Mouse (Mus musculus) forebrain, embryonic 13.5 days (tissue): ENCODE measurements around the gene Gcc2. TPM values are rescaled to one million over a fixed set of nuclear protein-coding genes. Genes with fewer than 3 reads are reported as not detected.
"Not testable (repeated sequence)": the region's sequence is repeated elsewhere in the genome, so short reads cannot be mapped to it uniquely, and the experiment has no call there.

ENCODE experiments used
- ATAC-seq: fragments of 200-750 bp; cut with Nextera tagmentation; 2 replicates; pipeline ENCODE4 v1.8.0; 2017
- H3K27ac ChIP-seq: fragments of 300-500 bp; sonication (generic); 2 replicates; pipeline ENCODE4 v1.5.1; 2015; ENCODE audit warnings: inconsistent platforms, mild to moderate bottlenecking, moderate library complexity
- H3K27me3 ChIP-seq: fragments of 300-500 bp; sonication (generic); 2 replicates; pipeline ENCODE4 v1.6.1; 2015; ENCODE audit warnings: mild to moderate bottlenecking, inconsistent platforms
- H3K36me3 ChIP-seq: fragments of 300-500 bp; sonication (generic); 2 replicates; pipeline ENCODE4 v1.6.1; 2015; ENCODE audit warnings: mild to moderate bottlenecking, inconsistent platforms; ENCODE audit not compliant: poor library complexity, severe bottlenecking
- H3K4me1 ChIP-seq: fragments of 300-500 bp; sonication (generic); 2 replicates; pipeline ENCODE4 v1.6.1; 2015; ENCODE audit warnings: inconsistent platforms
- H3K4me2 ChIP-seq: fragments of 300-500 bp; sonication (generic); 2 replicates; pipeline ENCODE4 v1.6.1; 2015; ENCODE audit warnings: inconsistent platforms, mild to moderate bottlenecking, moderate library complexity
- H3K4me3 ChIP-seq: fragments of 300-500 bp; sonication (generic); 2 replicates; pipeline ENCODE4 v1.5.1; 2015; ENCODE audit warnings: mild to moderate bottlenecking, inconsistent platforms
- H3K9ac ChIP-seq: fragments of 300-500 bp; sonication (generic); 2 replicates; pipeline ENCODE4 v1.6.1; 2015; ENCODE audit warnings: mild to moderate bottlenecking, inconsistent platforms
- H3K9me3 ChIP-seq: fragments of 300-500 bp; sonication (generic); replicated peaks from 2 replicates; pipeline ENCODE4 v1.6.1; 2016; ENCODE audit warnings: inconsistent platforms
- WGBS: fragments of 180-500 bp; shearing (Covaris S2); methylation state at CpG from one replicate; pipeline ENCODE4 v1.1.7; 2015; 5-methylcytosine and 5-hydroxymethylcytosine counted together
- polyA plus RNA-seq: library from polyadenylated mRNA; unstranded; fragments of >200 nt; fragmentation: Nextera tagmentation; extraction: Ambion mirVana; gene quantifications from 2 replicates; pipeline ENCODE4 v1.2.1, GENCODE M21; 2015

Gcc2 gene
- polyA plus RNA-seq, 1 experiment from 2014 or later, result 86.7 TPM

- H3K4me3 ChIP-seq, H3K4me2 ChIP-seq, H3K36me3 ChIP-seq, H3K9me3 ChIP-seq, H3K27me3 ChIP-seq, H3K4me1 ChIP-seq, H3K9ac ChIP-seq, H3K27ac ChIP-seq, ATAC-seq: not testable (repeated sequence)
- 93% methylated on average over 2 of the region's 2 CpGs for WGBS
Observed at GRCm38 (mm10) chr10:58221571-58221970, 33.7 kb upstream of the Gcc2 start.

GRCm38 (mm10) chr10:58223161-58223560 is 32.1 kb upstream of the Gcc2 start:
- not testable (repeated sequence) for H3K4me2 ChIP-seq, ATAC-seq
- 89% methylated on average over 4 of the region's 6 CpGs for WGBS

GRCm38 (mm10) chr10:58223972-58224805 is 31.1 kb upstream of the Gcc2 start:
- H3K27ac ChIP-seq, H3K27me3 ChIP-seq, H3K4me2 ChIP-seq, H3K9ac ChIP-seq, H3K9me3 ChIP-seq, H3K36me3 ChIP-seq, ATAC-seq, H3K4me1 ChIP-seq, H3K4me3 ChIP-seq: not testable (repeated sequence)
- WGBS, result 86% methylated on average over 31 of the region's 31 CpGs

More at GRCm38 (mm10) chr10:58223161-58223560, 32.1 kb upstream of the Gcc2 start:
- H3K27me3 ChIP-seq, H3K4me1 ChIP-seq, H3K9me3 ChIP-seq, H3K36me3 ChIP-seq, H3K27ac ChIP-seq, H3K4me3 ChIP-seq, H3K9ac ChIP-seq: not testable (repeated sequence)

- H3K4me3 ChIP-seq, result not testable (repeated sequence)
Observed at GRCm38 (mm10) chr10:58224827-58225785, 30.2 kb upstream of the Gcc2 start, which contains the start of gene AW822073. Gene AW822073 (minus strand): TSS chr10:58224930.

GRCm38 (mm10) chr10:58226357-58226756 is 28.9 kb upstream of the Gcc2 start:
- ATAC-seq, H3K36me3 ChIP-seq, H3K4me2 ChIP-seq, H3K4me3 ChIP-seq, H3K9me3 ChIP-seq, H3K27me3 ChIP-seq, H3K27ac ChIP-seq, H3K9ac ChIP-seq, H3K4me1 ChIP-seq: not testable (repeated sequence)
- WGBS, result 75% methylated on average over 4 of the region's 4 CpGs

More at GRCm38 (mm10) chr10:58224827-58225785, 30.2 kb upstream of the Gcc2 start, which contains the start of gene AW822073:
- H3K36me3 ChIP-seq, H3K9me3 ChIP-seq, H3K9ac ChIP-seq, ATAC-seq, H3K27ac ChIP-seq, H3K27me3 ChIP-seq, H3K4me1 ChIP-seq, H3K4me2 ChIP-seq: not testable (repeated sequence)
- WGBS, result 86% methylated on average over 18 of the region's 18 CpGs

GRCm38 (mm10) chr10:58227798-58228197 is 27.5 kb upstream of the Gcc2 start:
- H3K4me3 ChIP-seq, H3K27me3 ChIP-seq: not testable (repeated sequence)
- WGBS, result 79% methylated on average over 3 of the region's 6 CpGs

GRCm38 (mm10) chr10:58230021-58230420 is 25.3 kb upstream of the Gcc2 start:
- WGBS, result 53% methylated on average over 3 of the region's 3 CpGs
- not testable (repeated sequence) for H3K27me3 ChIP-seq, H3K36me3 ChIP-seq, ATAC-seq, H3K4me1 ChIP-seq, H3K4me2 ChIP-seq, H3K27ac ChIP-seq, H3K4me3 ChIP-seq, H3K9ac ChIP-seq
- peaks cover 19% of the 10 kb centered on the region for H3K9me3 ChIP-seq

More at GRCm38 (mm10) chr10:58227798-58228197, 27.5 kb upstream of the Gcc2 start:
- not testable (repeated sequence) for H3K27ac ChIP-seq, H3K4me1 ChIP-seq, H3K36me3 ChIP-seq, H3K4me2 ChIP-seq, H3K9ac ChIP-seq, ATAC-seq
- peaks cover 19% of the 10 kb centered on the region for H3K9me3 ChIP-seq

GRCm38 (mm10) chr10:58231088-58231487 is 24.2 kb upstream of the Gcc2 start:
- H3K4me3 ChIP-seq, H3K9ac ChIP-seq, H3K4me1 ChIP-seq, H3K4me2 ChIP-seq, H3K36me3 ChIP-seq, H3K27ac ChIP-seq, H3K27me3 ChIP-seq: not testable (repeated sequence)
- 85% methylated on average over 5 of the region's 7 CpGs for WGBS
- peak; percentile 49 for ATAC-seq
- peaks cover 23% of the 10 kb centered on the region for H3K9me3 ChIP-seq

- 88% methylated on average over 35 of the region's 35 CpGs for WGBS
- H3K4me3 ChIP-seq, H3K4me1 ChIP-seq, H3K27me3 ChIP-seq, H3K27ac ChIP-seq, H3K4me2 ChIP-seq, H3K36me3 ChIP-seq, H3K9ac ChIP-seq: not testable (repeated sequence)
- ATAC-seq, result peak; percentile 84
- H3K9me3 ChIP-seq, result peaks cover 24% of the 10 kb centered on the region
Observed at GRCm38 (mm10) chr10:58231779-58232640, 23.3 kb upstream of the Gcc2 start.

- H3K9ac ChIP-seq, H3K27ac ChIP-seq, H3K4me1 ChIP-seq, H3K4me3 ChIP-seq, H3K27me3 ChIP-seq, H3K36me3 ChIP-seq, H3K4me2 ChIP-seq: not testable (repeated sequence)
- peaks cover 24% of the 10 kb centered on the region for H3K9me3 ChIP-seq
- peak; percentile 43 for ATAC-seq
- WGBS, result 80% methylated on average over 6 of the region's 8 CpGs
Observed at GRCm38 (mm10) chr10:58232641-58232969, 22.7 kb upstream of the Gcc2 start, which contains the start of gene Duxf3. Gene Duxf3 (minus strand): TSS chr10:58232675.

- not testable (repeated sequence) for H3K4me1 ChIP-seq, H3K27me3 ChIP-seq, H3K36me3 ChIP-seq, H3K27ac ChIP-seq, H3K4me3 ChIP-seq, H3K9ac ChIP-seq, H3K4me2 ChIP-seq
- peak; percentile 44 for ATAC-seq
- 78% methylated on average over 10 of the region's 10 CpGs for WGBS
- peaks cover 24% of the 10 kb centered on the region for H3K9me3 ChIP-seq
Observed at GRCm38 (mm10) chr10:58233054-58233739, 22.1 kb upstream of the Gcc2 start.
